Mouse (Mus musculus): Measurements from ENCODE around the gene Rint1. TPM values are rescaled to one million over a fixed set of nuclear protein-coding genes. Genes with fewer than 3 reads are reported as not detected.
A peak's percentile ranks its signal among the peaks of the same experiment; 100 is the strongest.

The Rint1 gene
- total and polyA plus RNA-seq, 3 experiments = 42.5 to 419 (median 48.8) TPM

DNA sequence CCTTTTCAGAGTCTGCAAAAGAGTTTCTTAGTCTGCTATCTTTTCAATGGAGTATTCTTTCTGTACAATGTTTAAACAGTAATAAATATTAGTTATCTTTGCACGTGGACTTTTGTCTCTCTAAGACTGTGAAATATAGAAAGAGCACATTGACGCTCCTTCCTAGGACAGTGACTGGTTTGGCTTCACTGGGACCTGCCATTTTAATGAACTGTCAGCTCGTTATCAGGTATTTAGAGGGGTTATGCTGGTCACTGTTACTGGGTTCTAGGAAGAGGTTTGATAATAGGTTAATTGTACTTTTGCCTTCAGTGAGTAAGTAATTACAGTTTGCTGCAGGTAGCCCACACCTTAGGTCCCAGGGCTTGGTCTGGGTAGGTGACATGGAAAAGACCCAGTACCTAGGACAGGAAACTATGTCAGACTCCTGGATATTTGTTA is 899 bp downstream of the Rint1 start:
- DNase-seq (ENCODE audit: low read depth, low spot score) = peak; percentile 69
- Histone ChIP-seq H3K9ac (ENCODE audit: control insufficient read depth, low read depth, low read length, poor library complexity, severe bottlenecking) (peak overlapping the region; percentile 89), H3K79me2 (ENCODE audit: control insufficient read depth, insufficient read depth, low read length, poor library complexity) (peaks cover 18% of the 10 kb centered on the region), H3K4me3 (ENCODE audit: control insufficient read depth in 1 of 2, insufficient read depth in 1 of 2, low read depth in 2 of 2, low read length in 2 of 2) (peak overlapping the region; percentile 65 to 84), H3K36me3 (ENCODE audit: control insufficient read depth in 1 of 2, insufficient read depth in 2 of 2, low read length in 2 of 2) (peaks cover 10 to 38% of the 10 kb centered on the region in 2 experiments), H3K27me3 (ENCODE audit: control insufficient read depth in 1 of 2, insufficient read depth in 2 of 2, low read length in 2 of 2) (no peaks in the 10 kb centered on the region), H3K9me3 (replicated peaks; ENCODE audit: insufficient read depth, low read length) (no peaks in the 10 kb centered on the region), H3K4me1 (ENCODE audit: control insufficient read depth in 1 of 2, insufficient read depth in 2 of 2, low read length in 2 of 2) (peaks cover 11 to 24% of the 10 kb centered on the region in 2 experiments), H3K27ac (ENCODE audit: control insufficient read depth, low read depth, low read length) (peak overlapping the region; percentile 82)
- peak; percentile 56; the same call in 1 of the 2 replicates for TF ChIP-seq MAX (IDR thresholded peaks at IDR 0.05; ENCODE audit: low read length)
- TF ChIP-seq EP300 (IDR thresholded peaks at IDR 0.05; ENCODE audit: low read depth in 1 of 2, low read length in 2 of 2) = 0 out of 4 replicates have a peak, but pooled peaks of 1 of the 2 experiments have one; percentile 20
- TF ChIP-seq MYC (IDR thresholded peaks at IDR 0.05; ENCODE audit: low read depth, low read length) = peak; percentile 68; the same call in 1 of the 2 replicates
- 0 out of 2 replicates have a peak, but pooled peaks have one; percentile 15 for TF ChIP-seq HCFC1 (IDR thresholded peaks at IDR 0.05; ENCODE audit: low read depth, low read length)
- no peak for TF ChIP-seq USF2 (IDR thresholded peaks at IDR 0.05; ENCODE audit: borderline replicate concordance in 1 of 2, insufficient read depth in 1 of 2, low read depth in 1 of 2, low read length in 2 of 2)
- peak; percentile 59; the same call in 1 of the 2 replicates for TF ChIP-seq TBP (IDR thresholded peaks at IDR 0.05; ENCODE audit: low read depth, low read length)
- peak; percentile 18; the same call in 1 of the 2 replicates for TF ChIP-seq GATA1 (IDR thresholded peaks at IDR 0.05; ENCODE audit: low read depth, low read length)
- 0 out of 2 replicates have a peak, but pooled peaks have one; percentile 6 for TF ChIP-seq E2F4 (IDR thresholded peaks at IDR 0.05; ENCODE audit: borderline replicate concordance, low read depth, low read length)
- TF ChIP-seq BHLHE40 (IDR thresholded peaks at IDR 0.05; ENCODE audit: borderline replicate concordance, low read depth, low read length) = no peak
- TF ChIP-seq MYB (IDR thresholded peaks at IDR 0.05; ENCODE audit: low read depth, low read length) = no peak
- 0 out of 2 replicates have a peak, but pooled peaks have one; percentile 15 for TF ChIP-seq MAZ (IDR thresholded peaks at IDR 0.05; ENCODE audit: low read depth, low read length)
- no peak for TF ChIP-seq POLR2A (IDR thresholded peaks at IDR 0.05; ENCODE audit: control insufficient read depth in 1 of 2, insufficient read depth in 1 of 2, low read depth in 1 of 2, low read length in 2 of 2, poor library complexity in 1 of 2)
- 0 out of 2 replicates have a peak, but pooled peaks have one; percentile 81 for TF ChIP-seq CHD1 (IDR thresholded peaks at IDR 0.05; ENCODE audit: low read depth, low read length)
- TF ChIP-seq KAT2A (conservative IDR thresholded peaks at IDR 0.05; ENCODE audit: low read depth, low read length) = no peak
- TF ChIP-seq MXI1 (IDR thresholded peaks at IDR 0.05; ENCODE audit: low read depth, low read length) = peak; percentile 68; the same call in 1 of the 2 replicates

DNA sequence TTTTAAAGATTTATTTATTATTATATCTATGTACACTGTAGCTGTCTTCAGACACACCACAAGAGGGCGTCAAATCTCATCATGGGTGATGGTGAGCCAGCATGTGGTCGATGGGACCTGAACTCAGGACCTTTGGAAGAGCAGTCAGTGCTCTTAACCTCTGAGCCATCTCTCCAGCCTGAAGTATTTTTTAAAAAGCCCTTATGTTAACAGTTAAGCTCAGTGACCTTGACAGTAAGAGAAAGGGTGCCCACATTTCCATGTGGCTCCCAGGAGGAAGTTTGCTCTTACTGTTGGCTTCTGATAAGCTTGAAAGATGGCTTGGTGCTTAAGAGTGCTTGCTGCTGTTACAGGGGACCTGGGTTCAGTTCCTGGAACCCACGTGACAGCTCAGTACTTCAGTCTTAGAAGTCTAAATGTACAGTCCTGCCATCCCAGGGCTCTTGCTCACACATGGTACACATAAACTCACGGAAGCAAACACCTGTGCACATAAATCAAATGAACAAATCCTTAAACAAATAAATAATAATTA is 1.6 kb downstream of the Rint1 start:
- peak; percentile 94 for DNase-seq (ENCODE audit: low read depth, low spot score)
- H3K9me3 ChIP-seq (replicated peaks; ENCODE audit: insufficient read depth, low read length) = no peaks in the 10 kb centered on the region
- H3K9ac ChIP-seq (ENCODE audit: control insufficient read depth, low read depth, low read length, poor library complexity, severe bottlenecking) = peak overlapping the region; percentile 89
- peaks cover 13 to 34% of the 10 kb centered on the region in 2 experiments for H3K36me3 ChIP-seq (ENCODE audit: control insufficient read depth in 1 of 2, insufficient read depth in 2 of 2, low read length in 2 of 2)
- peaks cover 18% of the 10 kb centered on the region for H3K79me2 ChIP-seq (ENCODE audit: control insufficient read depth, insufficient read depth, low read length, poor library complexity)
- peak overlapping the region; percentile 65 to 84; a peak in 2 of 4 replicates for H3K4me3 ChIP-seq (ENCODE audit: control insufficient read depth in 1 of 2, insufficient read depth in 1 of 2, low read depth in 2 of 2, low read length in 2 of 2)
- peaks cover 9 to 24% of the 10 kb centered on the region in 2 experiments for H3K4me1 ChIP-seq (ENCODE audit: control insufficient read depth in 1 of 2, insufficient read depth in 2 of 2, low read length in 2 of 2)
- H3K27ac ChIP-seq (ENCODE audit: control insufficient read depth, low read depth, low read length) = peak overlapping the region; percentile 82
- H3K27me3 ChIP-seq (ENCODE audit: control insufficient read depth in 1 of 2, insufficient read depth in 2 of 2, low read length in 2 of 2) = no peaks in the 10 kb centered on the region
- no peak for TF ChIP-seq MAFK (IDR thresholded peaks at IDR 0.05; ENCODE audit: borderline replicate concordance, low read depth, low read length)
- peak; percentile 87; the same call in 1 of the 2 replicates for TF ChIP-seq BHLHE40 (IDR thresholded peaks at IDR 0.05; ENCODE audit: borderline replicate concordance, low read depth, low read length)
- TF ChIP-seq USF1 (IDR thresholded peaks at IDR 0.05; ENCODE audit: low read depth, low read length) = peak; percentile 95
- TF ChIP-seq ZC3H11A (IDR thresholded peaks at IDR 0.05; ENCODE audit: low read depth, low read length) = no peak
- TF ChIP-seq POLR2AphosphoS2 (IDR thresholded peaks at IDR 0.05; ENCODE audit: low read length) = no peak
- no peak for TF ChIP-seq JUND (IDR thresholded peaks at IDR 0.05; ENCODE audit: low read depth, low read length)
- TF ChIP-seq USF2 (IDR thresholded peaks at IDR 0.05; ENCODE audit: borderline replicate concordance in 1 of 2, insufficient read depth in 1 of 2, low read depth in 1 of 2, low read length in 2 of 2) = peak; percentile 43 to 77; a peak in 3 of 4 replicates
- TF ChIP-seq CHD2 (IDR thresholded peaks at IDR 0.05; ENCODE audit: low read length) = no peak
- no peak for TF ChIP-seq ZKSCAN1 (IDR thresholded peaks at IDR 0.05; ENCODE audit: low read depth, low read length)
- no peak for TF ChIP-seq E2F4 (IDR thresholded peaks at IDR 0.05; ENCODE audit: borderline replicate concordance, low read depth, low read length)
- TF ChIP-seq UBTF (IDR thresholded peaks at IDR 0.05; ENCODE audit: borderline replicate concordance, insufficient read depth, low read depth, low read length) = 0 out of 2 replicates have a peak, but pooled peaks have one; percentile 38
- peak in 2 of 3 experiments; percentile 14 to 38; a peak in 4 of 6 replicates for TF ChIP-seq CTCF (IDR thresholded peaks at IDR 0.05 in 2 of 3, conservative IDR thresholded peaks at IDR 0.05 in 1 of 3; ENCODE audit: control insufficient read depth in 1 of 3, insufficient read depth in 1 of 3, low read depth in 2 of 3, low read length in 3 of 3, poor library complexity in 1 of 3, severe bottlenecking in 1 of 3)
- no peak for TF ChIP-seq CHD1 (IDR thresholded peaks at IDR 0.05; ENCODE audit: low read depth, low read length)
- peak; percentile 92 for TF ChIP-seq GATA1 (IDR thresholded peaks at IDR 0.05; ENCODE audit: low read depth, low read length)
- peak; percentile 98 for TF ChIP-seq MYC (IDR thresholded peaks at IDR 0.05; ENCODE audit: low read depth, low read length)
- TF ChIP-seq MEF2A (IDR thresholded peaks at IDR 0.05; ENCODE audit: extremely low read depth, insufficient replicate concordance, low read depth, low read length, poor library complexity, severe bottlenecking) = no peak
- TF ChIP-seq MYB (IDR thresholded peaks at IDR 0.05; ENCODE audit: low read depth, low read length) = no peak
- peak; percentile 87 for TF ChIP-seq TCF12 (IDR thresholded peaks at IDR 0.05; ENCODE audit: low read depth, low read length)
- no peak for TF ChIP-seq ZMIZ1 (IDR thresholded peaks at IDR 0.05; ENCODE audit: low read depth, low read length)
- TF ChIP-seq HCFC1 (IDR thresholded peaks at IDR 0.05; ENCODE audit: low read depth, low read length) = peak; percentile 34; the same call in 1 of the 2 replicates
